Mouse (Mus musculus) megakaryocyte, embryonic 14.5 days (primary cell): ENCODE results near the gene Thap4.

ENCODE experiments used
- FLI1 ChIP-seq: IDR thresholded peaks from 2 replicates; pipeline ENCODE4 v1.6.1; 2012; ENCODE audit warnings: low read length, inconsistent platforms, mixed read lengths
- GATA1 ChIP-seq: IDR thresholded peaks from 3 replicates; pipeline ENCODE4 v1.6.1; 2012; ENCODE audit warnings: mixed read lengths, low read length, inconsistent platforms, borderline replicate concordance

GRCm38 (mm10) chr1:93691106-93691505 lies 63.6 kb downstream of the Thap4 start:
- TF ChIP-seq GATA1 (no peak), FLI1 (no peak)
